Mouse (Mus musculus): ENCODE results near the gene Vsig2. TPM values are rescaled to one million over a fixed set of nuclear protein-coding genes. Genes with fewer than 3 reads are reported as not detected.

The Vsig2 gene
- total RNA-seq, 2 experiments from 2014 or later = 2.7 to 4.7 TPM

DNA sequence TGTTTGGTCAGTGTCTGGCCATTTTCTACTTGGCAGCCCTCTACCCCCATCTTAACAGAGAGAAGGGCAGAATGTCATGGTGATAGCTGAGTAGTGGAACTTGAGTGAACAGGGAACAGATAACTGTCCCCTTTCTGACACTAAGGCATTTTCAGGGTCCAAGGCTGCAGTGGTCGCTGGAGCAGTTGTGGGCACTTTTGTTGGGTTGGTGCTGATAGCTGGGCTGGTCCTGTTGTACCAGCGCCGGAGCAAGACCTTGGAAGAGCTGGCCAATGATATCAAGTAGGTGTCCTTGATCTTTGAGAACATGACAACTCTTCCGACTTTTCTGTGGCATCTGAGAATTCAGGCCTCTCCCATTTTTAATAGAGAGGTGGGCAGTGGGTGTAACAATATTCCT, 2.2 kb upstream of the Vsig2 start:
- DNase-seq = no peak

DNA sequence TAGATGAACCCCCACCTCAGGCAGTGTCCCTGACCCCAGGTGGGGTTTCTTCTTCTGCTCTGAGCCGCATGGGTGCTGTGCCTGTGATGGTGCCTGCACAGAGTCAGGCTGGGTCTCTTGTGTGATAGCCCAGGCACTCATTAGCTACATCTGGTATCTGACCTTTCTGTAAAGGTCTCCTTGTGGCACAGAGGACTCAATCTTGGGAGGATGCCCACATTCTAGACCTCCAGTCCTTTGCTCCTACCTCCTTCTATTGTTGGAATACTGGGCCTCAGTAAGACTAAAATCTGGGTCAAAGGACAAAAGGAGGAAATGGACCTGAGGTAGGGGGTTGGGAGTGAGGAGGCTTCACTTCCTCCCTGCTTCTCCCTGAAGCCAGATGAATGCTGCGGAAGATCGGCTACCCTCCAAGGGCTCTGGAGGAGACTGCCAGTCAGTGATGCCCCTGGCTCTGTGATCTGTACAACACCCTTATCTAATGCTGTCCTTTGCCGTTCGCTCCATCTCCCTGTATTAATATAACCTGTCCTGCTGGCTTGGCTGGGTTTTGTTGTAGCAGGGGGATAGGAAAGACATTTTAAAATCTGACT, 1.3 kb upstream of the Vsig2 start:
- no peak for DNase-seq

DNA sequence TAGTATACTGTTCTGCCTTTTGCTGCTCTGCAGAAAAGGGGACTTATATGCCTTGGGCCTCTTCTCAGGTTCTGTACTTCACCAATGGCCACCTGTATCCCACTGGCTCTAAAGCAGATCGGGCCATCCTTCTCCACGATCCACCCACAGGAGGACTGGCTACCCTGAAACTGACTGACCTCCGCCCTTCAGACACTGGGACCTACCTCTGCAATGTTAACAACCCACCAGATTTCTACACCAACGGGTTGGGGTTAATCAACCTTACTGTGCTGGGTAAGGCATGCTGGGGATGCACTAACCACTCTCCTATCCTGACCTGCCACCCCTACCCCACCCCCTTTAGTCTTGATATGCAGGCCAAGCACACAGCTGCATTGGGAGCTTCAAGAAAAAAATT, 1.2 kb downstream of the Vsig2 start:
- no peak for DNase-seq

DNA sequence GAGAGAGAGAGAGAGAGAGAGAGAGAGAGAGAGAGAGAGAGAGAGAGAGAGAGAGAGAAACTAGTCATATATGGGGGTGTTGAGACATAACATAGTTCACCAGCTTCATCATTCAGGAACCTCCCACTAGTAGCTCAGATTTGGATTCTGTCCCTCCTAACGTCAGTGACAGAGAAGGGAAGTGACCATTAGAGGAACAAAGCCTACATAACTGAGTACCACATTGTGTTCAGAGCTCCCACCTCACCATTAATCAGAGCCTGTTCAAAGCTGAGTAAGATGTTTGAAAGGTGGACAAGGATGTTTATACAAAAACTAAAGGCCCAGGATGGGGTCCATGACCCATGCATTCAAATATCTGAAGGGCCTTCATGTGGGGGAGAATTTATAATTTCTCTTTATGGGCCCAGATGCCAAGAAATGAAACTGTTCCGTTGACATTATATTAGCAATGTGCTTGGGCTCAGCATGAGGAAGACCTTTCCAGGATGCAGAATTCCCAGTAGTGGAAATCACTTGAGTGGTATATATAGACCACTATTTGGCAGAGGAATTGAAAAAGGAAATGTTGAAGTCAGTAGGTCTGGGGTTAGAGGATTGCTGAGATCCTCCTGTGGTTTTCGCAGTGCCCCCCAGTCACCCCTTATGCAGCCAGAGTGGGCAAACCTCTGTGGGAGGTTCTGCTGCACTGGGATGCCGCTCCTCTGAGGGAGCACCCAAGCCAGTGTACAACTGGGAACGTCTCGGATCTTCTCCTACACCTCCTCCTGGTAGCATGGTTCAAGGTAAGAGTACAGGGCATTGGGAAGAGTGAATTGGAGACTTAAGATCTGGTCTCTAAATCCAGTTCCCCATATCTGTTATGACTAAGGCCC, 1.9 kb downstream of the Vsig2 start:
- DNase-seq = no peak

DNA sequence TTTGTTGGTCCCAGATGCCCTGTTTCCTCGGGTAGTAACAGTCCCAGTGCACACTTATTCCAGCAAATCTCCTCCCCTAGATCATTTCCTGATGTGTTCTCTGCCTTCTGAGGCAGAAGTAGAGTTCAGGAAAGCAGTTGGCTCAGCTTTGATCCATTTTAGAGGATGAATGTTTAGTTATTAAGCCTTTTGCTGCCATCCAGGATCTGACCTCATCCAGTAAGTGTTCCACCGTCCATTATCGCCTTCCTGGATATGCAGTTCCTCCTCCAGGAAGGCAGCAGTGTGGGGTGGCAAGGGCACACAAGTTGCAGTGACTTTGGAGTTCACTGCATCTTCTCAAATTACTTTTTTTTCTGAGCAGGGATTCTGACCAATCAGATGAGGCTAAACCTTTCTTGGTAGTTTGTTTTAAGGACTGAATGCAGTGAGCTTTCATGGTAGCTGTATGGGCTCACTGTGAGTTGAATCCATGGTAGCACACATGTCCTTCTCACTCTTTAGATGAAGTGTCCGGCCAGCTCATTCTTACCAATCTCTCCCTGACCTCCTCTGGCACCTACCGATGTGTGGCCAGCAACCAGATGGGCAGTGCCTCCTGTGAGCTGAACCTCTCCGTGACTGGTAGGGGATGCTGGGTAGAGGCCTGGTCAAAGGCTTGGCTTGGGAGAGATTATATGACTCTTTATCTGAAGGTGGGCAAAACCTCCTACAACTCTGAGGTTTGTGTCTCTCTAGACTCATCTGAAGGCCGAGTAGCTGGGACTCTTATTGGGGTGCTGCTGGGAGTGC, 3.0 kb downstream of the Vsig2 start:
- no peak for DNase-seq

DNA sequence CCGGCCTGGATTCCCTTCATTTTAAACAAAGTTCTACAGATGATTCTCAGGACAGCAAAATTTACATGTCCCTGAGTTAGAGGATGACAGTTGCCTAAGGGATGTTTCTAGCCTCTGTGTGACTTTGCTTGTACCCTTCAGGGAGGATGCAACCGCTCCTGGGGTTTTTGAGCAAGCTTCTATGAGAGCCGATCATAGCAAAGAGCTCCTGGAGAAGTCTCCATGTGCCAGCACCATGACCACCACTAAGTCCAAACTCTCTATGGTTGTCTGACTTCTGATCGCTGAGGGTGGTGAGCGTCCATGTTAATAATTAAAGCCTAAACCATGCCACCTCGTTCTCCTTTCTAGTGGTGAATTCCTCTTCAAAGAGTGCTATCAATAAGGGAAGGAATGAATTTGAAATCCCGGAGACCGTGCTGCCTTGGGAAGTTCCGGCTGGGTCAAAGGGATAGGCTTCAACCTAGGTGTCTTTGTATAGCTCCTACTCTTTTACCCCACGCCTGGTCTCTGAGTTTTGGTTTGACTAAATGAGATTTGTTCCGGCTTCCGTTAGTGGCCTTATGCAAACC, 4.9 kb downstream of the Vsig2 start:
- DNase-seq = no peak

DNA sequence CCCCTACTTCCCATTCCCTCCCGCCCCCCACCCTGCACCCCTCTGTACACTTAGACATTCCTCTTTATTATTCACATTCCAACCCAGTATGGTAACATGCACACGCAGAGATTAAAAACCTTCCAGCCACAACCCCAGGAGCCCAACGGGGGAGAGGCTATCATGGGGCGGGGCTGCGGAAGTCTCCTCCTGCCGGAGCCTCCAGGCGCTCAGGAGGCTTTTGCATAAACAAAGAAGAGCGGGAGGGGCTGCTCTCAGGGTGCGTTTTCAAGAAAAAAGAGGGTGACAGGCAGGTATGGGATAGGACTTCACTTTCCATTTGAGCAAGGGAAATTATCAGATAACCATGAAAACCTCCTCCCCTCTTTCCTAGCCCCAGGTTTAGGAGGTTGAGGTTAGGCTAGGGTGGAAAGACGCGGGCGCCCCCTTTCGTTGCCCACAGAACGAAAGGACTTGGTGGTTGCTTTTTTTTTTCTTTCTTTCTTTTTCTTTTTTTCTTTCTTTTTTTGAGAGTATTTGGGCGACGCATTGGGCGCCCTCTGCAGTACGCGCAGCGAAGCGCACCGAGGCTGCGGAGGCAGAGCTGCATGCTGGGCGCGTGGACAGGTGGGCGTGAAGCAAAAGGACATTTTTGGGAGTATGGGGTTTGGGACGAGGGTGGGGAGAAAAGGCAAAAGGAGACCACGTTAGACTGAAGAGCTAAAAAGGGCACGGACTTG, 5.6 kb downstream of the Vsig2 start:
- peak; percentile 71 to 73 for DNase-seq

DNA sequence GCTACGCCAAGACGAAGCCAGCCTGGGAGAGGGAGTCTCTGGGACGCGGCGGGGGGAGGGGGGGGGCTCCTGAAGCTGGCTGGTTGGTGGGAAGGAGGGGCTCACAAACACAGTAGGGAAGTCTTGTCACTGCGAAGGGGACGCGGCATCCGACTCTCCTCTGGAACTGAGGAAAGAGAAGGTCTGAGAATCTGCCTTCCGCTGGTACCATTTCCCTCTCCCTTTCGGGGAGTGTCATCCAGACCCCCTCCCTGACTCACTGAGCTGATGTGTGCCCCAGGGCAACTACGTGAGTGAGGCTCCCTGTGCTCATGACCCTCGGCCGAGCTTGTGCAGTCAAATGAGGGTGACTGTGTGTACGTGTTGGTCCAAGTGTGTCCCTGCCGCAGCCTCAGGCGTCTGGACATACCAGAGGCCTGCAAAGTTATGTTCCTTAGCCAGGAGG, 6.1 kb downstream of the Vsig2 start:
- DNase-seq = peak in 1 of 2 experiments; percentile 31

DNA sequence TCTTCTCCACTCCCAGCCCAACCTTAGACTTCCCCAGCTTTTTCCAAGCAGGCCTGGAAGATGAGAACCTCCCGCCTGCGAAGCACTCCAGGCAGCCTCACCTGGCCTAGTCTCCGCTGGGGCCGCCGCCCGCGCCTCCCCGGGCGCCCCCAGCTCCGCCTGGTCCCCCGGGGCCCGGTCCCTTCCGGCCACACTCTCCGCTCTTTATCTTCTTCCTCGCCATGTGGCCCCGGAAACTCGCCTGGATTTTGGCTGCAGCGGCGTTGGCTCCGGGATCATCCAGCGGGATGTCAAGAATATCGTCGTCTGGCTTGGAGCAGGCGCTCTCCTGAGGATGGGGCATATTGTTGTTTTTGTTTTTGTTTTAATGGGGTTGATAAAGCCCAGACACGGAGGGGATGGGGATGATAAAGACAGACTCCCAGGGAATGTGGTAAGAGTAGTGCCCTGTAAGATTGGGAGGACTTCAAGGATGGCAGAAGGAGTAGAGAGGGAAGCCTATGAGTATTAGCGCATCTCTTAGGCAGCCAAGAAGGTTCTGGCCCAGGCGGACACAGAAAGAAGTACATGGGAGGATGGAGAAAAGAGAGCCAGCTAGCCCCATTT, 6.9 kb downstream of the Vsig2 start:
- peak in 1 of 2 experiments; percentile 23 for DNase-seq

DNA sequence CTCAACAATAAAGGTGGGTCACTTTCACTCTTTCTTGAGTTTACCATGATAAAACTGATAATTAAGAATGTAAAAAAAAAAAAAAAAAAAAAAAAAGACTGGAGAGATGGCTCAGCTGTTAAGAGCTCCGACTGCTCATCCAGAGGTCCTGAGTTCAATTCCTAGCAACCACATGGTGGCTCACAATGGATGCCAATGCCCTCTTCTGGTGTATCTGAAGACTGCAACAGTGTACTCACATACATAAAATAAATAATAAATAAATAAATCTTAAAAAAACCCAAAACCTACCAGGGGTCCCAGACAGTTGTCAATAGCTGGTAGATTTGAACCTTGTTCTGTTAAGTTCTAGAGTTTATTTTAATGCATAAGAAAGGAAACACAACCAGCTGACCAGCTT, 7.8 kb downstream of the Vsig2 start:
- DNase-seq = no peak

DNA sequence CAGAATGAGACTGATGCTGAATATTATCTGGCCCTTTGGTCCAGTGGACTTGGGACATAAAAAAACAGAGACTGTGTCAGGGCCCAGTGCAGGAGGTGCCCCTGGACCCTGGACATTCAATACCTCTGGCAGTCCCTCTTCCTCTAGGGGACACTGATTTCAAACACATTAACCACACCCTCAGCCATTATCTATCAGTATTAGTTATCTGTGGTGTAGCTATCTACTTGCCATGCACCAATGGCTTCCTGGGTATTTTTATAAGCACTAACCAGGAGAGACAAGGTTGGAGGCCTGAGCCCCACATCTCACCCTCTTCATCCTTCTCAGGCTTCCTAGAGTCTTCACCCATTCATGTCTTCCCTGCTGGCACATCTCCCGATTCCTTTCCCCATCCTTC, 11.4 kb downstream of the Vsig2 start:
- DNase-seq = no peak

DNA sequence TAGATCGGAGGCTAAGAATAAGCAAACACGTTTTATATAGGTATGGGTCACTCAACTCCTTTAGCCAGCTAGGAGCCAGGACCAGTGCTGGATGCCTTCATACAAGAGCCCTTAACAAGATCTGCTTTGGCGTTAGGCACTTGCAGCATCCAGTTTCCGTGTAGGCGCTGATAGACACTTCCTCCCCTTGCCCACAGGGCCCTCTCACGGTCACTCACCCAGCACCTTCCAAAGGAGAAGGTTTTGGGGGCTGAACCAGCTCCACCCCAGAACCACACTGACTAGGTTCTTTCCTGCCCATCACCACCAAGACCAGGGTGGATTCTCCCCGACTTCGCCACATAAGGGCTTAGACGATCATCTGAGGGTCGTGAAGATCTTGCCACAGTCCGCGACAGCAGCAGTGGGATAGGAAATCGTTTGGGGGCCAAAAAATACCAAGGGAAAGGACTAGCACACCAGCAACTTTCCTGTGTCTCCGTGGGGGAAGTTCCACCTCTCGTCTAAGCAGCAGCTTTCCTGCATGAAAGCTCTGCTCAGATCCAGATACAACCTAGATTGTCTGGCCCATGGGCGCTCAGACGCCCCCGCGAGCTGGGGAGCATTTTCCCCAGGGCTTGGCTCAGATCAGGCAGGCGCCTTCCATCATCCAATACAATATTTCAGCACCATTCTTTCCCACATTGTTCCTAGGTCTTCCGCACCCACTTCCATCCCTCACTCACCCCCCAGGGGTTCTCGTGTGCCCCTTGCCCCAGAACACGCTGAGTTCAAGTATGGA, 12.9 kb downstream of the Vsig2 start:
- DNase-seq = peak in 1 of 2 experiments; percentile 49

DNA sequence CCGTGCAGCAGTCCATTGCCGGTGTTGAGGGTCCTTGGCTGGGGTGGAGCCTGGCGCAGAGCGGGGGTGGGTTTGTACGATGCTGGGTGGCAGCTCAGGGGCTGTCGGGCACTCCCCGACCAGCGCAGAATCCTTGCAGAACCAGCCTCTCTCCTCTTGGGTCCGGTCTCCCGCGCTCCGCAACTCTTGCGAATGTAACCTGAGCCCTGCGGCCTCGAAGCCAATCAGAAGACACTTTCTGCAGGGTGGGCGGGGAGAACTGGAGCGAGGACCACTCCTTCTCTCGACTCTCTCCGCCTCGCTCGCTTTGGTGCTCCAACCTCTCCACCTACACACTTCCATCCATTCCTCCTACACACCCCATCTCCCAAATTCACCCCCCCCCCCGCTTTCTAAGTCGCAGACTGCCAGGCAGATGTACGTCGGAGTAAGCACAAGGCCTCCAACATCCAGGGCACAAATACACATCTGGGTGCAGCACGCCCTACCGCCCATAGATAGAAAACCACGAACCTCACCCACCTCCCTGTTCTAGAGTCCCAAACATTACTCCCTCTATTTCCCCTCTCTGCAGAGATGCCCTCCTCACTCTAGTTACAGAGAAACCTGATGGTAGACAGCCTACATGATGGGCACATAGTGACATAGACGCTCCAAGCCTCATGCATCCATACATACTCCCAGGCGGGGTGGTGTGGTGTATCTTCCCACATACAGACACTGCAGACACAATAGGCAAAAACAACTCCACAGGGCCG, 13.7 kb downstream of the Vsig2 start, which contains the start of gene Nrgn:
TSS of gene Nrgn (minus strand) at position 369 of the 758 bp plus-strand sequence.
- DNase-seq = peak; percentile 84 to 86

DNA sequence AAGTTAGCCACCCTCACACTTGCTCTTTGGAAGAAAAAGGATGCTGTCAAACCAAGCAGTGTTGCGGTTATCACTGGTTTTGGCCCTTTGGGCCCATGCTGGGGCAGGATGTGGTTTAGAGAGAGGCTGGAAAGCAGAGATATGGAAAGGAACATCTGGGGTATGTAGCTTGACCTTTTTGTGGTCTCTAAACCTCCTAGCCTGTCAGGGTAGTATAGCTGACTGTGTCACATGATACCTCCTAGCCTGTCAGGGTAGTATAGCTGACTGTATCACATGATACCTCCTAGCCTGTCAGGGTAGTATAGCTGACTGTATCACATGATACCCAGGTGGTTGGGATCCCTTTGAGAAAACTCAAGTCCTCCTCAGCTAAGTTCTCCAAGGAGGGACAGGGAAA, 15.2 kb downstream of the Vsig2 start:
- no peak for DNase-seq

DNA sequence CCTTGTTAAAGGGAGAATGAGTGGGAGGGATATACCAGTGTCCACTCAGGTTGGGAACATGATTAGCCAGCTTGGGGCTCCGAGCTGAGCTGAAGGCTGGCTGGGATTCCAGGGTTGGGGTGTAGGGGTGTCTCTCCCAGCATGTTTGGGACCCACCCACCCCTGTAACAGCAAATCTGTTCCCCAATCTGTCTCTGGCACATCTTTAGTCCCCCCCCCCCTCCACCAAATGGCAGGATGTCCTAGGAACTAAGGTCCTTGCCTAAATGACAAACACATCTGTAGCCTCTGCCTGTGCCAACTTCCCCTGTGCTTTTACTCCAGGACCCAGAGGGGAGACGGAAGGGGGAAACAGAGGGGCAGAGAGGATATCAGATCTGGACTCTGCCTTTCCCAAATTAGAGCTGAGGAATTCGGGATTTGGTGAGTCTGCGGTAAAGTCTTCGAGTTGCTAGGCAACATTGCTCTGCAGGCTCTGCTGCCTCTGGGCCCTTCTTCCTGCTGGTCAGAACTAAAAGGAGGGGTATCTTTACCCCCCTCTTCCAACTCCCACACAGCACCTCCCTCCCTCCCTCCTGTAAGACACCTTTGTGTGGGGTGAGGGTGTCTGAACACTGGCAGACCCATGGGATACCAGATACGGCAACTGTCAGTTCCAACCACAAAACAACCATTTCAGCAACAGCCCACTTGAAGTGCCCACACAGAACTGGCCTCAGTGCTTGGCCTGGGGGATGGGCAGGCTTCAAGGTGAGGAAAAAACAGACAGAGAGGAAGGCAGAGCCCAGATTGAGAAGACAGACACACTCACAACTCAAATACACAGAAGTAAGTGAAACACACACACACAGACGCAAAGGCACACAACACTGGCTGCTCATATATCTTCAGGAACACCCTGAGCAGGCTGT, 16.0 kb downstream of the Vsig2 start, which contains the start of gene Siae:
TSS of gene Siae (plus strand) at position 861 of the 911 bp plus-strand sequence.
- peak in 1 of 2 experiments; percentile 59 for DNase-seq

DNA sequence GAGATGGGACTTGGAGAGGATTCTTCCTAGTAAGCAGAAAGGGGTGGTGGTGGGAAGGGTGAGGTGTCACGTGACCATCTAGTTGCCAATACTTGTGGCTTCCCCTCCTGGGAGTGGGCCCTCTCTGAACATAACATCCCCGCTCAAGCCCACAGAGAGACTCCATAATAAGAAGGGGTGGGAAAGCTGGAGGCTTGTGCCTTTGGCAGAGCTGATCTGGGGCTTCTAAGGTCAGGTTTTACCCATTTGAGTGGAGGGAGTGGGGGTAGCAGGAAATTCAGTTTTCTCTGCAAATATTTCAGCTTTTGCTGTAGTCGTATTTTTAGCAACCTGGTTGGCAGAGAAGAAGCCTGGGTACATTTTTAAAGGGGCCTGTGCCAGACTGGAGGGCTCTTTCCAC, 17.3 kb downstream of the Vsig2 start:
- DNase-seq = no peak

DNA sequence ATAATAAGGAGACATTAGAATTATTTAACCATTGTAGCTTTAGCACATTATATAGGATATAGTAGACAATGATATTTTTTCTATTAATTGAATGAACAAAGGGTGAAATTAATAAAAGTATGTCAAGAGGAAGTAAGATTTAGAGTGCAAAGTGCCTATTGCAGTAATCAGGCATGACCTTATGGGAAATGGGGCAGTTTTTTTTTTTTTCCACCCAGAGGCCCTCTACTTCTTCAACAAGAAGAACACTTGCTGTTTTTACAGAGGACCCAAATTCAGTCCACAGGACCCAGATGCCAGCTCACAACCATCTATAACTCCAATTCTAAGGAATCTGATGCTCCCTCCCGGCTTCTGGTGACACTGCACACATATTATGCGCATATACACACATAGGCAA, 21.6 kb downstream of the Vsig2 start:
- no peak for DNase-seq

DNA sequence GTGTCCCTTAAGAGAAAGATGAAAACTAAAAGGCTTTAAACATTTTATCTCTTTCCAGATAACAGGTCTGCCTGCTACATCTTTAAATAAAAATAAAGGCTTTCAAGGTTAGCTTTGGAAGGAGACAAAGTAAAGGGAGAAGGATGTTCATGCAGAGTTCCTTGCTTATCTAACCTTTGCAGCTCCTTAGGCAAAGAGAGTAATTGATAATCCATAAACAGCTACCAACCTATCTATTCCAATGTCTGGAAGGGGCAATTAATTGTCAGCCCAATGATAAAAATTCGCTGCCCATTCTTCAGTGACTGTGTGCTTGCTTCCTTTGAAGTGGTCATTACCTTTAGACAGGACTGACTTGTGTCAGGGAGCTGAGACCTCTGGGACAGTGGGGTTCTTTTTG, 24.8 kb downstream of the Vsig2 start:
- no peak for DNase-seq

DNA sequence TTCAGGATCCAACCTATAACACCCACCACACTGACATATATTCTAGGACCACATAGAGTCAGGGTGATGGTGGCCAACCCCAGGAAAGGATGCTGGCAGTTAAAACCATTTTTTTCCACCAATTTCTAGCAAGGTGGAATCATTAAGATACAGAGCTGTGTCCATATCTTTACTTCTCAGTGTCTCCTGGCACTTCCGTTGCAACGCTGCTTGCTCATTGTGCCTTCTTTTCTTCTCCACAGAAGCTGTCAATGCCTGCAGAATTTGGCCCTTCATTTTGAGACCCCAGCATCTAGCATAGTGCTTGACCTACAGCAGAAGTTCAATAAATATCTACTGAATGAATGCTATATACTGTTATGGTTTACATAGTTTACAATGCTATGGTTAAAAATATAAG, 28.0 kb downstream of the Vsig2 start:
- DNase-seq = no peak
